Mouse (Mus musculus): ENCODE results near the gene Ehd2.

The Ehd2 gene

GRCm38 (mm10) chr7:15907971-15908590, 59.3 kb downstream of the Ehd2 start:
- no peak for DNase-seq (ENCODE audit: low spot score in 2 of 2)

- no peak for DNase-seq (ENCODE audit: low spot score in 2 of 2)
Observed at GRCm38 (mm10) chr7:15906602-15907001, 60.8 kb downstream of the Ehd2 start.

- DNase-seq (ENCODE audit: low spot score in 2 of 2) = no peak
Observed at GRCm38 (mm10) chr7:15905861-15906260, 61.5 kb downstream of the Ehd2 start.

- no peak for DNase-seq (ENCODE audit: low spot score in 2 of 2)
Observed at GRCm38 (mm10) chr7:15901366-15902048, 65.9 kb downstream of the Ehd2 start.
